Mouse (Mus musculus) spleen, postnatal 10 days (tissue): Measurements from ENCODE around the gene N4bp1.

Experiments used
- DNase-seq, 2 experiments: peaks; one replicate each; pipeline ENCODE4 v3.0.0; 2021 to 2022; ENCODE audit warnings: low spot score in 2 of 2

The N4bp1 gene

GRCm38 (mm10) chr8:86826538-86826937 lies 58.5 kb downstream of the N4bp1 start:
- DNase-seq = no peak

GRCm38 (mm10) chr8:86825674-86826448 lies 59.2 kb downstream of the N4bp1 start:
- DNase-seq = peak in 1 of 2 experiments; percentile 19

GRCm38 (mm10) chr8:86824735-86825134 lies 60.3 kb downstream of the N4bp1 start:
- no peak for DNase-seq

- peak in 1 of 2 experiments; percentile 74 for DNase-seq
These were observed 64.3 kb downstream of the N4bp1 start for GRCm38 (mm10) chr8:86820756-86821201.

- DNase-seq = no peak
These were observed 64.8 kb downstream of the N4bp1 start for GRCm38 (mm10) chr8:86820186-86820755.

- no peak for DNase-seq
These were observed 65.6 kb downstream of the N4bp1 start for GRCm38 (mm10) chr8:86819426-86819825.

- no peak for DNase-seq
These were observed 75.8 kb downstream of the N4bp1 start for GRCm38 (mm10) chr8:86808990-86809960.

GRCm38 (mm10) chr8:86808239-86808638 lies 76.8 kb downstream of the N4bp1 start:
- DNase-seq = no peak

- no peak for DNase-seq
These were observed 83.1 kb downstream of the N4bp1 start for GRCm38 (mm10) chr8:86801988-86802387.

- DNase-seq = no peak
These were observed 84.1 kb downstream of the N4bp1 start for GRCm38 (mm10) chr8:86800966-86801365.

- DNase-seq = no peak
These were observed 86.9 kb downstream of the N4bp1 start for GRCm38 (mm10) chr8:86798141-86798540.

GRCm38 (mm10) chr8:86797705-86798104 lies 87.4 kb downstream of the N4bp1 start:
- peak in 1 of 2 experiments; percentile 22 for DNase-seq

- no peak for DNase-seq
These were observed 90.3 kb downstream of the N4bp1 start for GRCm38 (mm10) chr8:86794716-86795115.

- no peak for DNase-seq
These were observed 93.5 kb downstream of the N4bp1 start for GRCm38 (mm10) chr8:86791542-86791941.

GRCm38 (mm10) chr8:86789576-86789975 lies 95.5 kb downstream of the N4bp1 start:
- DNase-seq = no peak

- DNase-seq = no peak
These were observed 97.1 kb downstream of the N4bp1 start for GRCm38 (mm10) chr8:86787891-86788420.

- no peak for DNase-seq
These were observed 98.6 kb downstream of the N4bp1 start for GRCm38 (mm10) chr8:86786498-86786897.

GRCm38 (mm10) chr8:86781094-86781493 lies 104.0 kb downstream of the N4bp1 start:
- no peak for DNase-seq

- no peak for DNase-seq
These were observed 105.9 kb downstream of the N4bp1 start for GRCm38 (mm10) chr8:86779207-86779606.

- DNase-seq = no peak
These were observed 114.9 kb downstream of the N4bp1 start for GRCm38 (mm10) chr8:86769945-86770715.

- DNase-seq = no peak
These were observed 116.6 kb downstream of the N4bp1 start for GRCm38 (mm10) chr8:86768499-86768898.
